Mouse (Mus musculus): ENCODE data around the gene Meox1. TPM values are rescaled to one million over a fixed set of nuclear protein-coding genes. Genes with fewer than 3 reads are reported as not detected.
A peak's percentile ranks its signal among the peaks of the same experiment; 100 is the strongest.

The Meox1 gene
- total RNA-seq (2014; rRNA removed) = 1.8 and 2.0 TPM in 2 replicates
- 0.69 and 0.73 TPM in 2 replicates for polyA plus RNA-seq (2015; fragmentation: Nextera tagmentation; extraction: Ambion mirVana)

DNA sequence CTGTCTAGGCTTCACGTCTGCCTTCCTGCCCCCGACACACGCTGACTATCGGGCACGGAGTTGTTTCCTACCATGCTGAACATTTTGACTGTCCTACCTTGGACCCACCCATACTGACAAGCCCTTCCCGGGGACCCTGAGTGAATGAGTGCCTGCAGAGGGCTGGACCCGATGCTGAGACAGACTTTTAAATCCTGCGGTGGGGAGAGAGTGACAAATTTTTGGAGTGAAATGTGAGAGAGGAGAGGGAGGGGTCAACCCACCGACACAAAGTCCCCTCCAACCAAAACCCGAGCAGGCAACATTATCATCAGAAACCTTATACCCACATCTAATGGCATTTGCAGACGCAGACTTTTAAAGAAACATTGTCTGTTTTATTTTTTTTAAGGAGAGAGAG, at the start of gene Meox1:
TSS of gene Meox1 (minus strand) at position 171 of the 400 bp plus-strand sequence.
- no peak for TF ChIP-seq CTCF (IDR thresholded peaks at IDR 0.05; ENCODE audit: low read depth)
- H3K9me3 ChIP-seq (ENCODE audit: low read length) = no peaks in the 10 kb centered on the region
- 0 out of 2 replicates have a peak, but pooled peaks cover 4% of the 10 kb centered on the region for H3K27me3 ChIP-seq (ENCODE audit: insufficient read depth, low read length)
- no peaks in the 10 kb centered on the region for H3K36me3 ChIP-seq (ENCODE audit: insufficient read depth, low read length)
- no peak within 1 kb of the TSS for H3K4me2 ChIP-seq (ENCODE audit: low read depth, low read length)
- 34% methylated on average over 11 of the region's 11 CpGs for WGBS
- no peak within 1 kb of the TSS for H3K9ac ChIP-seq (replicated peaks; ENCODE audit: low read length)
- H3K4me1 ChIP-seq (ENCODE audit: insufficient read depth, low read length) = peaks cover 18% of the 10 kb centered on the region
- ATAC-seq = no peak
- no peak within 1 kb of the TSS for H3K27ac ChIP-seq
- no peak for DNase-seq (ENCODE audit: low spot score)
- no peak within 1 kb of the TSS for H3K4me3 ChIP-seq (ENCODE audit: low read length)

DNA sequence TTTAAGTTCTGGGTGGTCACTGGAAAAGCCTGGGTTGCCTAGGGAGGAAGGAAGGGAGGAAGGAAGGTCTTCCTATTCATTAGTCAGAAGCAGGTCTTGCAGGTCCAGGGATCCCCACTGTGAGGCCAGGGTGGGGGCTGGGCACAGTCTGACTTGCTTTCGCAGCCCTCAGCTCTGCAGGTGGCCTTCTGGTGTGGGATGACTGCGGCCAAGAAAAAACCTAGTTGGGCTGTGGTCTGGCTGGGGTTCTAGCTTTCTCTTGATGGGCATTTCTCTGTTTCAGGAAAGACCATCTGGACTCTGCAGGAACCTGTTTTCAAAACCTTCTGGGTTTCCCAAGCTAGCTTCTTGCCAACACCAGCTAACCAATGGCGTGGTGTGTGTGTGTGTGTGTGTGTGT, 48.9 kb upstream of the Meox1 start:
- TF ChIP-seq CTCF (IDR thresholded peaks at IDR 0.05; ENCODE audit: low read depth) = no peak
- H3K27ac ChIP-seq = no peak overlapping the region
- no peaks in the 10 kb centered on the region for H3K9me3 ChIP-seq (ENCODE audit: low read length)
- H3K27me3 ChIP-seq (ENCODE audit: insufficient read depth, low read length) = no peaks in the 10 kb centered on the region
- WGBS = 34% methylated on average over 3 of the region's 3 CpGs
- no peaks in the 10 kb centered on the region for H3K36me3 ChIP-seq (ENCODE audit: insufficient read depth, low read length)
- H3K4me3 ChIP-seq (ENCODE audit: low read length) = no peak overlapping the region
- H3K4me1 ChIP-seq (ENCODE audit: insufficient read depth, low read length) = no peaks in the 10 kb centered on the region
- DNase-seq (ENCODE audit: low spot score) = no peak
- H3K4me2 ChIP-seq (ENCODE audit: low read depth, low read length) = no peak overlapping the region
- no peak for ATAC-seq
- H3K9ac ChIP-seq (replicated peaks; ENCODE audit: low read length) = no peak overlapping the region

GRCm38 (mm10) chr11:101937108-101937507, 42.9 kb upstream of the Meox1 start:
- DNase-seq (ENCODE audit: low spot score) = peak; percentile 55
- H3K36me3 ChIP-seq (ENCODE audit: insufficient read depth, low read length) = no peaks in the 10 kb centered on the region
- H3K9ac ChIP-seq (replicated peaks; ENCODE audit: low read length) = peak overlapping the region; percentile 69
- peaks cover 7% of the 10 kb centered on the region; the same call in 1 of the 2 replicates for H3K4me1 ChIP-seq (ENCODE audit: insufficient read depth, low read length)
- H3K9me3 ChIP-seq (ENCODE audit: low read length) = no peaks in the 10 kb centered on the region
- peak overlapping the region; percentile 41 for H3K4me3 ChIP-seq (ENCODE audit: low read length)
- no peaks in the 10 kb centered on the region for H3K27me3 ChIP-seq (ENCODE audit: insufficient read depth, low read length)
- WGBS = under 1% methylated on average over 29 of the region's 32 CpGs
- H3K4me2 ChIP-seq (ENCODE audit: low read depth, low read length) = peak overlapping the region; percentile 86
- peak overlapping the region; percentile 45; the same call in 1 of the 2 replicates for H3K27ac ChIP-seq
- ATAC-seq = peak; percentile 43; the same call in 1 of the 2 replicates
- no peak for TF ChIP-seq CTCF (IDR thresholded peaks at IDR 0.05; ENCODE audit: low read depth)

- Histone ChIP-seq H3K4me1 (ENCODE audit: insufficient read depth, low read length) (peaks cover 7% of the 10 kb centered on the region; the same call in 1 of the 2 replicates), H3K4me2 (ENCODE audit: low read depth, low read length) (peak overlapping the region; percentile 86), H3K36me3 (ENCODE audit: insufficient read depth, low read length) (no peaks in the 10 kb centered on the region), H3K27me3 (ENCODE audit: insufficient read depth, low read length) (no peaks in the 10 kb centered on the region), H3K9ac (replicated peaks; ENCODE audit: low read length) (no peak overlapping the region), H3K27ac (no peak overlapping the region), H3K9me3 (ENCODE audit: low read length) (no peaks in the 10 kb centered on the region), H3K4me3 (ENCODE audit: low read length) (no peak overlapping the region)
- WGBS = 41% methylated on average over 7 of the region's 7 CpGs
- ATAC-seq (no peak), DNase-seq (ENCODE audit: low spot score) (peak; percentile 20)
- no peak for TF ChIP-seq CTCF (IDR thresholded peaks at IDR 0.05; ENCODE audit: low read depth)
Observed at GRCm38 (mm10) chr11:101936421-101936820, 42.2 kb upstream of the Meox1 start.

- no peak overlapping the region for H3K4me2 ChIP-seq (ENCODE audit: low read depth, low read length)
- TF ChIP-seq CTCF (IDR thresholded peaks at IDR 0.05; ENCODE audit: low read depth) = no peak
- no peaks in the 10 kb centered on the region for H3K36me3 ChIP-seq (ENCODE audit: insufficient read depth, low read length)
- WGBS = 91% methylated on average over 3 of the region's 3 CpGs
- no peak overlapping the region for H3K4me3 ChIP-seq (ENCODE audit: low read length)
- no peaks in the 10 kb centered on the region for H3K9me3 ChIP-seq (ENCODE audit: low read length)
- no peak for DNase-seq (ENCODE audit: low spot score)
- H3K9ac ChIP-seq (replicated peaks; ENCODE audit: low read length) = no peak overlapping the region
- ATAC-seq = no peak
- H3K27me3 ChIP-seq (ENCODE audit: insufficient read depth, low read length) = no peaks in the 10 kb centered on the region
- peaks cover 7% of the 10 kb centered on the region; the same call in 1 of the 2 replicates for H3K4me1 ChIP-seq (ENCODE audit: insufficient read depth, low read length)
- no peak overlapping the region for H3K27ac ChIP-seq
Observed at GRCm38 (mm10) chr11:101935743-101936142, 41.6 kb upstream of the Meox1 start.

DNA sequence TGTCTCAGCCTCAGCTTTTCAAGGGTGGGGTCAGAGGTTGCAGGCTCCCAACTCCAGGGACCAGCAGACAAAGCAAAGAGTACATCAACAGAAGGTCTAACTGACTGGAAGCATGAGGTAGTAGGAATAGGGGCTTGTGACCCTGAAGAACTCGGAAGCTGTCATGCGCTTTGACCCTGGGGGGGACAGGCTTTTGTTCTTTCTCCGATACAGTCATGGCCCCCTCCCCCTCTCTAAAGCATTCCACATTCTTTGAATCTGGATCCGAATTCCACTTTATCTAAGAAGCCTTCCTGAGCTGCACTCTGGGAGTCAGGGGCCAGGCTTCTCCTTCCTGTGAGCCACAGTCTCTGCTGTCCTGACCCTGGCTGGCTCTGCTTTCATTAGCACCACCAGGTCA, 37.8 kb upstream of the Meox1 start:
- H3K4me3 ChIP-seq (ENCODE audit: low read length) = no peak overlapping the region
- no peak for TF ChIP-seq CTCF (IDR thresholded peaks at IDR 0.05; ENCODE audit: low read depth)
- H3K9me3 ChIP-seq (ENCODE audit: low read length) = no peaks in the 10 kb centered on the region
- no peak overlapping the region for H3K27ac ChIP-seq
- no peak overlapping the region for H3K9ac ChIP-seq (replicated peaks; ENCODE audit: low read length)
- ATAC-seq = no peak
- peaks cover under 1% of the 10 kb centered on the region; the same call in 1 of the 2 replicates for H3K4me1 ChIP-seq (ENCODE audit: insufficient read depth, low read length)
- H3K27me3 ChIP-seq (ENCODE audit: insufficient read depth, low read length) = no peaks in the 10 kb centered on the region
- DNase-seq (ENCODE audit: low spot score) = no peak
- H3K36me3 ChIP-seq (ENCODE audit: insufficient read depth, low read length) = no peaks in the 10 kb centered on the region
- H3K4me2 ChIP-seq (ENCODE audit: low read depth, low read length) = no peak overlapping the region
- WGBS = 44% methylated on average over 4 of the region's 4 CpGs

DNA sequence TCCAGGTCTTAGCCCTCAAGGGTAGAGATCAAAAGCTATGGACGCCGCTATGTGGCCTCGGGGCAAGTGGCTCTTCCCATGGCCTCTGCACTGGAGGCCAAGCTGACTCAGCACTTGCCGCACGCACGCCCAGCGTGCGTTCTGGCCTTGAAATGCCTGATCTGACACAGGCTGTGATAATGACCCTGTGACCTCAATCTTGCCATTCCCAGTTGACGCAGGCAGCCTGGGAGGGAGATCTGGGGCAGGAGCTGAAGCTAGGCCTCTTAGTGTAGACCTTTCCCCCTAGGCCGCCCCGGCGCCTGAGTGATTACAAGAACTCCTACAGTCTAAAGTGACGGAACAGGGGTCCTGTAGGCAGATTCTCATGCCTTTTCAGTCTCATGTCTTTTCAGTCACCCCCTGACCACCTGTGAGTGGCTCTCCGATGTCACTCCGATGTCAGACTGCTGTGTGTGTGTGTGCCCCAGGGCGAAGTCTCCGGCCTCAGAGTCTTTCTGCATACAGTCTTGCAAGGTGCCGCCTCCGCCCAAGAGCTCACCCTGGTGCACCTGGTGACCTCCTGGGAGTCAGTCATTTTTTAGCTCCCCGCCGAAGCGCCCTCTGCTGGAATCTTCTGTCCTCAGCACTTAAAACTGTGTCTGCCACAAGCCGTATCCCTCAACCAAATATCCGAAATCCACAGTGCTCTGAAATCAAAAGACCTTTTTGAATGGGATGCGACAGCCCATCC, 34.0 kb upstream of the Meox1 start:
- peak; percentile 47 for DNase-seq (ENCODE audit: low spot score)
- no peak for ATAC-seq
- WGBS = 38% methylated on average over 25 of the region's 25 CpGs
- Histone ChIP-seq H3K4me3 (ENCODE audit: low read length) (no peak overlapping the region), H3K27me3 (ENCODE audit: insufficient read depth, low read length) (no peaks in the 10 kb centered on the region), H3K4me2 (ENCODE audit: low read depth, low read length) (no peak overlapping the region), H3K27ac (no peak overlapping the region), H3K9ac (replicated peaks; ENCODE audit: low read length) (no peak overlapping the region), H3K9me3 (ENCODE audit: low read length) (no peaks in the 10 kb centered on the region), H3K4me1 (ENCODE audit: insufficient read depth, low read length) (no peaks in the 10 kb centered on the region), H3K36me3 (ENCODE audit: insufficient read depth, low read length) (no peaks in the 10 kb centered on the region)
- peak; percentile 61 for TF ChIP-seq CTCF (IDR thresholded peaks at IDR 0.05; ENCODE audit: low read depth)

All from hindbrain, postnatal 0 days (tissue).